Mouse (Mus musculus) small intestine, adult 2 months (tissue): ENCODE measurements at regions not wholly inside any gene's neighbourhood (a gene's known extent, or its start where the extent isn't known, plus 50 kb on each side); places are given as distances from the start of the nearest gene placed in this dataset.

Experiments
- CTCF ChIP-seq: fragments of 200-500 bp; IDR thresholded peaks from 2 replicates; pipeline ENCODE4 v1.5.1; 2012; ENCODE audit warnings: low read depth, mild to moderate bottlenecking, control low read depth, inconsistent platforms, low read length, moderate library complexity, mixed read lengths; ENCODE audit not compliant: insufficient replicate concordance, insufficient read length; ENCODE audit errors: extremely low read depth
- POLR2A ChIP-seq: fragments of 200-500 bp; IDR thresholded peaks from 2 replicates; pipeline ENCODE4 v1.6.1; 2012; ENCODE audit warnings: low read depth, mild to moderate bottlenecking, control low read depth, inconsistent platforms, low read length, moderate library complexity

DNA sequence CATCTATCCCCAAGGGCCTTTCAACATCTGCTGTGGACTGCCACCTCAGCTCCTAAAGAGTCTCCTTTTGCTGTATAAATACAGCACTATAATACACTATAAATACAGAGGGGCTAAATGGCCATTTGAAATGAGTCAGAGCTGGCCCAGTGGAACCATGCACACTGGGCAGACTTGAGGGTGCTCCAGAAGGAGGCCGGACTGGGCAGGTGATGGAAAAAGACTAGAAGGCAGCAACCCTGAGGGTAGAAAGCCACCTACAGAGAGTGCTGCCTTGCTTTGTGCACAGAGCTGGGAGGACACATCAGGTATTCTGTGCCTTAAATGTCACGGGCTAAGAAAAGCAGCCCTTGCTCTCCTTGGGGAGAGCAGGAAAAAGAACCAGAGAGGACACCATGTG is 110.2 kb downstream of the Gm10260 start:
- TF ChIP-seq CTCF (no peak), POLR2A (no peak)
